Comparison of ENCODE assay signal across 8 mouse cellular contexts in the genomic region with DNA sequence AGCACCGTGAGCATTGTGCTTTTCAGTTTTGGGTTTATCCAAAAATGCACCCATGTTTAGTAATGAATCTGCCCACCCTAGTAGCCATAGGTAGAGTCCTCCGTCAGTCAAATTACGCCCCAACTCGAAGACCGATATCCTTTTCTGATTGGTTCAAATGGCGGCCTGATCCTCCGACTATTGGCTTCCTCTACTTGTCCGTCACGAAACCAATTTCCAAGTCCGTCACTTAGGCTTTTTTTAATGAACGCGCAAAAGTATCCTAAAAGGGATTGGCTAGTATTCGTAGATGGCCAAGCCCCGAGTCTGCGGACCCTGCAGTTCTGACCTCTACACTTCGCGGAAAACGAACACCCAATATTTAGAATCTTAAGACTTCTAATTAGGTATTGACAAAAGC.
DNase-seq lines count a peak whose midpoint lies in the region; ATAC-seq and TF ChIP-seq lines count a peak whose summit lies in the region.
"Not testable (repeated sequence)": the region's sequence is repeated elsewhere in the genome, so short reads cannot be mapped to it uniquely, and the experiment has no call there.

No protein-coding gene starts in this region.

- not testable (repeated sequence) for H3K27ac ChIP-seq in embryonic facial prominence, embryonic 15.5 days (replicated peaks); liver, postnatal 0 days (ENCODE audit: low read depth); thymus, adult 2 months (ENCODE audit: control insufficient read depth, insufficient read depth, low read length)

- not testable (repeated sequence) for H3K36me3 ChIP-seq in embryonic facial prominence, embryonic 15.5 days; liver, postnatal 0 days (replicated peaks; ENCODE audit: insufficient read depth, low read length); thymus, adult 2 months (ENCODE audit: control insufficient read depth, insufficient read depth, low read length)

- H3K4me2 ChIP-seq in embryonic facial prominence, embryonic 15.5 days (replicated peaks); liver, postnatal 0 days (ENCODE audit: low read depth, low read length): not testable (repeated sequence)

- H3K4me3 ChIP-seq in embryonic facial prominence, embryonic 15.5 days (replicated peaks); liver, postnatal 0 days (ENCODE audit: low read depth, low read length); thymus, adult 2 months (ENCODE audit: control insufficient read depth, insufficient read depth, low read length): not testable (repeated sequence)

- not testable (repeated sequence) for H3K27me3 ChIP-seq in embryonic facial prominence, embryonic 15.5 days; liver, postnatal 0 days (ENCODE audit: insufficient read depth, low read length); thymus, adult 2 months (ENCODE audit: control insufficient read depth, insufficient read depth, low read length)

- H3K9me3 ChIP-seq in embryonic facial prominence, embryonic 15.5 days (replicated peaks); liver, postnatal 0 days (ENCODE audit: low read length): not testable (repeated sequence)

- peak; percentile 88 for ATAC-seq in embryonic facial prominence, embryonic 15.5 days (ENCODE audit: insufficient number of reproducible peaks, low FRiP score, low TSS enrichment, low read depth)
- ATAC-seq in inflammation-experienced regulatory T-cells, adult 6 months = peak; percentile 100
- ATAC-seq in liver, postnatal 0 days = peak; percentile 100
- ATAC-seq in monocyte, adult 5-6 weeks (replicated peaks; ENCODE audit: insufficient number of reproducible peaks, low FRiP score, low TSS enrichment, poor library complexity, severe bottlenecking) = peak; percentile 100

- 94% methylated on average over 18 of the region's 18 CpGs for WGBS in embryonic facial prominence, embryonic 15.5 days
- WGBS in liver, postnatal 0 days (ENCODE audit: insufficient replicate concordance) = 87% methylated on average over 18 of the region's 18 CpGs
- WGBS in thymus, adult 2 months = 98% methylated on average over 18 of the region's 18 CpGs

- peak; percentile 23 for DNase-seq in adrenal gland, adult 8-10 months
- peak; percentile 36 for DNase-seq in heart, adult 8-10 months (ENCODE audit: low spot score)
- peak; percentile 5 to 31 for DNase-seq in layer of hippocampus, postnatal 10 days (ENCODE audit: low spot score in 2 of 2)
- not testable (repeated sequence) for DNase-seq in liver, postnatal 0 days
- peak; percentile 8 for DNase-seq in thymus, adult 2 months

- not testable (repeated sequence) for TF ChIP-seq EP300 in liver, postnatal 0 days (IDR thresholded peaks at IDR 0.05; ENCODE audit: low read depth)

- not testable (repeated sequence) for H3K4me1 ChIP-seq in embryonic facial prominence, embryonic 15.5 days; liver, postnatal 0 days (ENCODE audit: insufficient read depth); thymus, adult 2 months (replicated peaks; ENCODE audit: control insufficient read depth, insufficient read depth, low read length)

- not testable (repeated sequence) for TF ChIP-seq POLR2A in thymus, adult 2 months (IDR thresholded peaks at IDR 0.05; ENCODE audit: control insufficient read depth, extremely low read depth, insufficient read depth, low read length, poor library complexity)

- not testable (repeated sequence) for TF ChIP-seq CTCF in liver, postnatal 0 days (IDR thresholded peaks at IDR 0.05; ENCODE audit: low read depth); thymus, adult 2 months (IDR thresholded peaks at IDR 0.05; ENCODE audit: borderline replicate concordance, control insufficient read depth, extremely low read depth, insufficient read depth, low read length, poor library complexity)

- not testable (repeated sequence) for H3K9ac ChIP-seq in embryonic facial prominence, embryonic 15.5 days; liver, postnatal 0 days (replicated peaks)
